Mouse (Mus musculus): ENCODE data around the gene Gm13691. TPM values are rescaled to one million over a fixed set of nuclear protein-coding genes. Genes with fewer than 3 reads are reported as not detected.
"Not testable (repeated sequence)": the region's sequence is repeated elsewhere in the genome, so short reads cannot be mapped to it uniquely, and the experiment has no call there.

Gm13691 gene
- polyA plus RNA-seq, 1 experiment from 2014 or later = not detected

DNA sequence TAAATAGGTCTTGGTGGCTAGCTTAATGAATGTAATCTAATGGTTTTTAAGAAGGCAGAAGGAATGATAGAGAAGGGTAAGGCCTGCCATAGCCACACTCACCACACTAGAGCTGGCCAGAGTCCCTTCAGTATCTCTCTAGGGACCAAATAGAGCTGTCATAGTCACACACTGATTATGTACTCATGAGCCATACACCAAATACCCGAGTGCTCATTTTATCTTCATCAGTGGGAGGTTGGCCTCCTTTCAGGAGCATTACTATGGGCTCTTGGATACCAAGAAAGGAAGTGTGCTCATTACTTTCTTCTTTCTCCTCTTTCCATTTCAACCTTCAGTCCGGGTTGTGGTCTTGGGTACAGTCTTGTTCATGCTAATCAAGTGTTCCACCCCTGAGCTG is 31.6 kb downstream of the Gm13691 start:
- H3K4me2 ChIP-seq (ENCODE audit: low read depth, low read length) = no peak overlapping the region
- no peaks in the 10 kb centered on the region for H3K36me3 ChIP-seq (ENCODE audit: control insufficient read depth, insufficient read depth, low read length)
- H3K9ac ChIP-seq (replicated peaks; ENCODE audit: low read depth, low read length) = no peak overlapping the region
- WGBS = 88% methylated on average over 2 of the region's 2 CpGs
- no peak overlapping the region for H3K27ac ChIP-seq (ENCODE audit: low read depth, low read length)
- no peaks in the 10 kb centered on the region for H3K4me1 ChIP-seq (ENCODE audit: control insufficient read depth, insufficient read depth, low read length)
- no peaks in the 10 kb centered on the region for H3K9me3 ChIP-seq (ENCODE audit: control insufficient read depth, low read length)
- no peak overlapping the region for H3K4me3 ChIP-seq (ENCODE audit: low read depth, low read length)
- no peak for ATAC-seq (ENCODE audit: low read depth)
- no peaks in the 10 kb centered on the region for H3K27me3 ChIP-seq (ENCODE audit: control insufficient read depth, insufficient read depth, low read length)

DNA sequence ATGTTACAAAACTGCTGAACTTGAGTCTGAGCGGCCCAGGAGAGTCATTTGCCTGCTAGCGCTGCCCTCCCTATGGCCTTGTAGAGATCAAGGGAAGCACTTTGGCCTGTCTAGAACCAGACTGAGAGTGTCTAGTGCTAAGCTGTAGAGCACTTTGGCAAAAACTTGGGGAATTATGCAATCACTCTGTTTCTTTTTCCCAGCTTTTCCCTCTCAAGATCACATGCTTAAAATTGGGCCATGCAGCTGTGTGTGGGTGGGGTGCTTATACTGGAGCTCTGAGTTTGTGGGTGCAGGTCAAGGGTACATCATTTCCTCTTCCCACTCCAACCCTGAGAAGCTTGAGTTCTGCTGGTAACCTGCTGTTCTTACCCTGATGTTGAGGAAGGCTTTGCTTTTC is 32.6 kb downstream of the Gm13691 start:
- Histone ChIP-seq H3K36me3 (ENCODE audit: control insufficient read depth, insufficient read depth, low read length) (no peaks in the 10 kb centered on the region), H3K4me3 (ENCODE audit: low read depth, low read length) (no peak overlapping the region), H3K4me1 (ENCODE audit: control insufficient read depth, insufficient read depth, low read length) (no peaks in the 10 kb centered on the region), H3K4me2 (ENCODE audit: low read depth, low read length) (no peak overlapping the region), H3K27ac (ENCODE audit: low read depth, low read length) (no peak overlapping the region), H3K9ac (replicated peaks; ENCODE audit: low read depth, low read length) (no peak overlapping the region), H3K9me3 (ENCODE audit: control insufficient read depth, low read length) (no peaks in the 10 kb centered on the region), H3K27me3 (ENCODE audit: control insufficient read depth, insufficient read depth, low read length) (no peaks in the 10 kb centered on the region)
- 85% methylated on average over 2 of the region's 2 CpGs for WGBS
- ATAC-seq (ENCODE audit: low read depth) = no peak

DNA sequence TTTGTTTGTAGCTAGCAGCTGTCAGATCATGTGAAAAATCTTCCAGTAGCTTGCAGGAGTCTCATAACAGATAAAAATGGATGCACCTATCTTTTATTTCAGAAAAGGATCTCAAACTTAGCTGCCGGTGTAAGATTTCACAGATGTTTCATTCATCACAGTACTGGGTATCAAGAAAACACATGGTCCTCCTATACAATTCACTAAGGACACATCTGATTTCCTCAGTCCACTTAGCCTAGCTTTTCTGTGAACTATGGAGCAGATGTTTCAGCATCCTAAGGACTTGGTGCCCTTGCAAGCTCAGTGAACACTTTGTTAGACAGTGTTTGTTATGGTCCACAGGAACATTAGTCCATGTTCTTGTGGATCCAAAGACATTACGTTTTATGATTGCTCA is 33.0 kb downstream of the Gm13691 start:
- Histone ChIP-seq H3K27ac (ENCODE audit: low read depth, low read length) (no peak overlapping the region), H3K27me3 (ENCODE audit: control insufficient read depth, insufficient read depth, low read length) (no peaks in the 10 kb centered on the region), H3K4me3 (ENCODE audit: low read depth, low read length) (no peak overlapping the region), H3K9ac (replicated peaks; ENCODE audit: low read depth, low read length) (no peak overlapping the region), H3K4me1 (ENCODE audit: control insufficient read depth, insufficient read depth, low read length) (no peaks in the 10 kb centered on the region), H3K9me3 (ENCODE audit: control insufficient read depth, low read length) (no peaks in the 10 kb centered on the region), H3K4me2 (ENCODE audit: low read depth, low read length) (no peak overlapping the region), H3K36me3 (ENCODE audit: control insufficient read depth, insufficient read depth, low read length) (no peaks in the 10 kb centered on the region)
- no peak for ATAC-seq (ENCODE audit: low read depth)
- WGBS = 82% methylated on average over 2 of the region's 2 CpGs

DNA sequence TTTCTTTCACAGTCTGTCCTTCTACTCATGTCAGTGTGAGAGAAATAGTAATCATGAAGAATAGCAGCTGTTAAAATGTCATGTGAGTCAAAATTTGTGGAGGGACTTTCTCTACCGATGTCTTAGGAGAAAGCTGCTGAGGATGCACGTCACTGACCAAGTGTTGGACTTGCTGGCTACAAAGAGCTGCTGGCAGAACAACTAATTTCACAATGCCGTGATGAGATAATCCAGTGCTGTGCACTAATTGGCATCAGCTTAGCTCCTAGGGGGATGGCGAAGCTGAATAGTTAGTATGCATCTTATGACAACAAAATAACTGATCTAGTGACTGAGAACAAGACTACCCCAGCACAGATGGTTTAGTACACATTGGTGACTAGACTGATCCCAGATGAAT is 34.9 kb downstream of the Gm13691 start:
- H3K27me3 ChIP-seq (ENCODE audit: control insufficient read depth, insufficient read depth, low read length) = no peaks in the 10 kb centered on the region
- no peak overlapping the region for H3K4me2 ChIP-seq (ENCODE audit: low read depth, low read length)
- H3K27ac ChIP-seq (ENCODE audit: low read depth, low read length) = no peak overlapping the region
- no peak overlapping the region for H3K4me3 ChIP-seq (ENCODE audit: low read depth, low read length)
- WGBS = 64% methylated on average over 4 of the region's 4 CpGs
- H3K9ac ChIP-seq (replicated peaks; ENCODE audit: low read depth, low read length) = no peak overlapping the region
- no peaks in the 10 kb centered on the region for H3K36me3 ChIP-seq (ENCODE audit: control insufficient read depth, insufficient read depth, low read length)
- H3K9me3 ChIP-seq (ENCODE audit: control insufficient read depth, low read length) = no peaks in the 10 kb centered on the region
- no peaks in the 10 kb centered on the region for H3K4me1 ChIP-seq (ENCODE audit: control insufficient read depth, insufficient read depth, low read length)
- peak; percentile 28; the same call in 1 of the 2 replicates for ATAC-seq (ENCODE audit: low read depth)

DNA sequence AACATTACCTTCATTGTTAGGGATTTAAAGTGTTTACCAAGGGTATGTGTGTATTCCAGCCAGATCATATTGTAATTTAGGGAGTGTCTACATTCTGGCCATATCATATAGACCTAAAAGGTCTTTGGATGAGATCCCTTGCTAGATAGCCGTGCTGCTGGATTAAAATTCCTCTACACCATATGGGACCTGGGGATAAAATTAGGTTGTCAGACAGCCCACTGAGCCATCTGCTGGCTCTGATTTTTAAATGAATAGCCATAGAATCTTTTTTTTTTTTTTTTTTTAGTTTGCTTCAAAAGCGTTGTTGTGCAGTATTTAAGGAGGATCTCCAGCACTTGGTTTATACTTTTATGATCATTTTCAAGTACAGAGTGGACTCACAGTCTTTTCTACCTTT is 42.2 kb downstream of the Gm13691 start:
- H3K9me3 ChIP-seq (ENCODE audit: control insufficient read depth, low read length) = no peaks in the 10 kb centered on the region
- WGBS = 89% methylated on average over 2 of the region's 2 CpGs
- H3K4me1 ChIP-seq (ENCODE audit: control insufficient read depth, insufficient read depth, low read length) = no peaks in the 10 kb centered on the region

DNA sequence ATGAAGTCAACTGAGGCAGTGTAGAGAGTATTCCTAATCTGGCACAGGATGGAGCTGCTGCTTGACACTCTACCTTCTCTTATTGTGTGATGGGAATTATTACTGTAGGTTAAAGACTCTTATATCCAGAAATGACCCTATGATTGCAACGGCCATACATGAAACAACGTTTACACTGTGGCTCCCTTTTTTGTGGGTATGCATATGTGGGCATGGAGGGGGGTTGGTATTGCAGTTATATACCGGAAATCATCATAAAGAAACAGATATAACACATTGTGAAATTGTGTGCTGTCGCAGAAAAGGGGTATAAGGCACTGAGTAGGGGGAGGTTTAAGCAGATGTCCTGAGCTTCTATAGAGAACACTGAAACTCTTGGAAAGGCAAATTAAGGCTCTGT is 45.6 kb downstream of the Gm13691 start:
- 90% methylated on average over 4 of the region's 4 CpGs for WGBS
- no peak overlapping the region for H3K4me2 ChIP-seq (ENCODE audit: low read depth, low read length)
- no peaks in the 10 kb centered on the region for H3K9me3 ChIP-seq (ENCODE audit: control insufficient read depth, low read length)
- no peaks in the 10 kb centered on the region for H3K36me3 ChIP-seq (ENCODE audit: control insufficient read depth, insufficient read depth, low read length)
- H3K27ac ChIP-seq (ENCODE audit: low read depth, low read length) = no peak overlapping the region
- H3K27me3 ChIP-seq (ENCODE audit: control insufficient read depth, insufficient read depth, low read length) = no peaks in the 10 kb centered on the region
- no peak overlapping the region for H3K4me3 ChIP-seq (ENCODE audit: low read depth, low read length)
- H3K4me1 ChIP-seq (ENCODE audit: control insufficient read depth, insufficient read depth, low read length) = no peaks in the 10 kb centered on the region
- no peak for ATAC-seq (ENCODE audit: low read depth)
- H3K9ac ChIP-seq (replicated peaks; ENCODE audit: low read depth, low read length) = no peak overlapping the region

More for the DNA sequence above, 42.2 kb downstream of the Gm13691 start:
- Histone ChIP-seq H3K27ac (ENCODE audit: low read depth, low read length) (no peak overlapping the region), H3K4me2 (ENCODE audit: low read depth, low read length) (no peak overlapping the region), H3K4me3 (ENCODE audit: low read depth, low read length) (no peak overlapping the region), H3K36me3 (ENCODE audit: control insufficient read depth, insufficient read depth, low read length) (no peaks in the 10 kb centered on the region), H3K27me3 (ENCODE audit: control insufficient read depth, insufficient read depth, low read length) (no peaks in the 10 kb centered on the region), H3K9ac (replicated peaks; ENCODE audit: low read depth, low read length) (no peak overlapping the region)
- ATAC-seq (ENCODE audit: low read depth) = no peak

DNA sequence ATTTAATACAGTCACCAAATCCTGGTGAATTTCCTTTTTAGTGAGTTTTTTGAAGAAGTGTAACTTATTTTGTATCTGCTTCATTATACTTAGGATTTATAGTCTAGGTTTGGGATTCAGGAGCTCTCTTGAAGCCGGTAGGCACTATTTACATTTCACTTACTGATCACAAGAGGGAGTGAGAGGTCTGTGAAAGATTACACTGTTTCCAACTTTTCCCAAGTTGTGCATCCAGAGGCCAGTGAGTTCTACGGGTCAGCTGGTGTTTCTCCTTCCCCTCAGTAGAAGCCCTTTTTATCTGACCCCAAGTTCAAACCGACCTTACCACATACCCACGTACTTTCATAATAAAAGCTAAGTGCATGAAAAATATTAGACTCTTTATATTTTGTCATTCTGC is 47.0 kb downstream of the Gm13691 start:
- WGBS = 35% methylated on average over 4 of the region's 4 CpGs
- 0 out of 2 replicates have a peak, but pooled peaks have one; percentile 49 for ATAC-seq (ENCODE audit: low read depth)
- H3K36me3 ChIP-seq (ENCODE audit: control insufficient read depth, insufficient read depth, low read length) = no peaks in the 10 kb centered on the region
- no peak overlapping the region for H3K4me3 ChIP-seq (ENCODE audit: low read depth, low read length)
- H3K4me1 ChIP-seq (ENCODE audit: control insufficient read depth, insufficient read depth, low read length) = no peaks in the 10 kb centered on the region
- no peak overlapping the region for H3K9ac ChIP-seq (replicated peaks; ENCODE audit: low read depth, low read length)
- no peaks in the 10 kb centered on the region for H3K9me3 ChIP-seq (ENCODE audit: control insufficient read depth, low read length)
- no peak overlapping the region for H3K27ac ChIP-seq (ENCODE audit: low read depth, low read length)
- H3K27me3 ChIP-seq (ENCODE audit: control insufficient read depth, insufficient read depth, low read length) = no peaks in the 10 kb centered on the region
- H3K4me2 ChIP-seq (ENCODE audit: low read depth, low read length) = no peak overlapping the region

DNA sequence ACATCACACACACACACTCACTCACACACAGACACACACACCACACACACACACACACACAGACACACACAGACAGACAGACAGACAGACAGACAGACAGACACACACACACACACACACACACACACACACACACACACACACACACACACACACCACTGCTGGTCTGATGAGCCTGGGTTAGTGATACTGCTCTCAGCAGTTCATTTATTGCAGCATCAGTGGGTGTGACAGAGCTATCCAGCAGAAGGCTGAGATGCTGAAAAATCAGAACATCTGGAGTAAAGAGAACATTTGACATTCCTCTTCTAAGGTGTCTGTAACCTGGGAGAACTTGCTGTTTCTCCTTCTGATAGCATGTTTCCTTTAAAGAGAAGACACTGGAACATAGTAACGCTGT is 47.6 kb downstream of the Gm13691 start:
- not testable (repeated sequence) for H3K9me3 ChIP-seq (ENCODE audit: control insufficient read depth, low read length); H3K4me1 ChIP-seq (ENCODE audit: control insufficient read depth, insufficient read depth, low read length); ATAC-seq (ENCODE audit: low read depth); H3K9ac ChIP-seq (replicated peaks; ENCODE audit: low read depth, low read length); H3K27ac ChIP-seq (ENCODE audit: low read depth, low read length); H3K4me2 ChIP-seq (ENCODE audit: low read depth, low read length); H3K27me3 ChIP-seq (ENCODE audit: control insufficient read depth, insufficient read depth, low read length); H3K4me3 ChIP-seq (ENCODE audit: low read depth, low read length); H3K36me3 ChIP-seq (ENCODE audit: control insufficient read depth, insufficient read depth, low read length)
- WGBS = 83% methylated on average over 1 of the region's 1 CpGs

DNA sequence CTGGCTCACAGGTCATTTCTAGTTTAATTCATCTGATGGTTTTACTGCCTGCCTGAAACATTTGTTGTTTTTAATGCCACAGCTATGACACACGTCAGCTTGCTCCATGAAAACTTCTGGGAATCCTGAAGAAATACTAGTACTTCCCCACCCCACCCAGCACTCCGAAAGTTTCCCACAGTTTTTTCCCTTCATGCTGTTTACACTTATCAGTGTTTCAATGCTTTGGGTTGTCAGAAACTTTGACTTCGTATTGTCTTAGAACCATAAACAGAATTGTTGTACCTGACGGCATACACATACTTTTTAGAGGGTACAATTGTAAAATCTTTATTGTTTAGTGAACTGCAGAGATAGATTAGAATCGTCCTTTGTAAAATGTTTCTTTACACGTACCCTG is 48.9 kb downstream of the Gm13691 start:
- H3K9ac ChIP-seq (replicated peaks; ENCODE audit: low read depth, low read length) = no peak overlapping the region
- no peaks in the 10 kb centered on the region for H3K27me3 ChIP-seq (ENCODE audit: control insufficient read depth, insufficient read depth, low read length)
- ATAC-seq (ENCODE audit: low read depth) = no peak
- no peaks in the 10 kb centered on the region for H3K4me1 ChIP-seq (ENCODE audit: control insufficient read depth, insufficient read depth, low read length)
- H3K4me2 ChIP-seq (ENCODE audit: low read depth, low read length) = no peak overlapping the region
- H3K4me3 ChIP-seq (ENCODE audit: low read depth, low read length) = no peak overlapping the region
- no peaks in the 10 kb centered on the region for H3K9me3 ChIP-seq (ENCODE audit: control insufficient read depth, low read length)
- H3K36me3 ChIP-seq (ENCODE audit: control insufficient read depth, insufficient read depth, low read length) = no peaks in the 10 kb centered on the region
- H3K27ac ChIP-seq (ENCODE audit: low read depth, low read length) = no peak overlapping the region
- 68% methylated on average over 6 of the region's 6 CpGs for WGBS

All from neural tube, embryonic 14.5 days (tissue).